Mouse (Mus musculus): ENCODE data around the gene Cd81.

GRCm38 (mm10) chr7:143067897-143068296, 15.4 kb downstream of the Cd81 start:
- no peak for TF ChIP-seq CTCF (IDR thresholded peaks at IDR 0.05; ENCODE audit: borderline replicate concordance, insufficient read depth, low read length)
- TF ChIP-seq POLR2A (IDR thresholded peaks at IDR 0.05; ENCODE audit: low read depth, low read length): no peak

Data from embryonic fibroblast, embryonic 13.5 days (primary cell).